Mouse (Mus musculus) layer of hippocampus, postnatal 14 days (tissue): Measurements from ENCODE around the gene Uqcrfs1. TPM values are rescaled to one million over a fixed set of nuclear protein-coding genes. Genes with fewer than 3 reads are reported as not detected.

Experiments used
- DNase-seq, 2 experiments: peaks; one replicate each; pipeline ENCODE4 v3.0.0; 2021 to 2022; ENCODE audit warnings: low spot score in 2 of 2, mixed read lengths in 1 of 2
- long read RNA-seq, 2 experiments: library from polyadenylated mRNA; stranded (forward); transcript quantifications; one replicate each; pipeline ENCODE4 v2.0.0; 2021
- total RNA-seq, 2 experiments: library from RNA; stranded (reverse); gene quantifications; 2 replicates each; pipeline ENCODE4 v1.2.3; 2021

Uqcrfs1 gene
- 100 to 1,000 TPM; 183 to 185 TPM for total RNA-seq
- long read RNA-seq, experiment 1, transcript Uqcrfs1-201 (2 exons, 1,363 nt) = major isoform, 277 of 279 reads
- long read RNA-seq, experiment 1, partial matches to known transcripts = 0 of 279 reads
- long read RNA-seq, experiment 1, other reads (novel, unspliced or antisense) = 2 of 279 reads
- long read RNA-seq, experiment 2, transcript Uqcrfs1-201 (2 exons, 1,363 nt) = major isoform, 465 of 473 reads
- long read RNA-seq, experiment 2, partial matches to known transcripts = 0 of 473 reads
- long read RNA-seq, experiment 2, other reads (novel, unspliced or antisense) = 8 of 473 reads

- peak; percentile 96 to 97 for DNase-seq
Measured at GRCm38 (mm10) chr13:30544856-30545604, at the start of gene Uqcrfs1. TSS of gene Uqcrfs1 (minus strand) at chr13:30545362.

- DNase-seq = no peak
Measured at GRCm38 (mm10) chr13:30585786-30586185, 40.6 kb upstream of the Uqcrfs1 start.

- DNase-seq = no peak
Measured at GRCm38 (mm10) chr13:30582541-30582940, 37.4 kb upstream of the Uqcrfs1 start.

GRCm38 (mm10) chr13:30578806-30579205 lies 33.6 kb upstream of the Uqcrfs1 start:
- no peak for DNase-seq

GRCm38 (mm10) chr13:30576819-30577218 lies 31.7 kb upstream of the Uqcrfs1 start:
- DNase-seq = no peak

- DNase-seq = no peak
Measured at GRCm38 (mm10) chr13:30572971-30573370, 27.8 kb upstream of the Uqcrfs1 start.

- no peak for DNase-seq
Measured at GRCm38 (mm10) chr13:30570182-30570581, 25.0 kb upstream of the Uqcrfs1 start.

GRCm38 (mm10) chr13:30567571-30567970 lies 22.4 kb upstream of the Uqcrfs1 start:
- DNase-seq = no peak

- peak; percentile 62 to 75 for DNase-seq
Measured at GRCm38 (mm10) chr13:30566767-30567166, 21.6 kb upstream of the Uqcrfs1 start.

- no peak for DNase-seq
Measured at GRCm38 (mm10) chr13:30560603-30561002, 15.4 kb upstream of the Uqcrfs1 start.

- no peak for DNase-seq
Measured at GRCm38 (mm10) chr13:30560052-30560451, 14.9 kb upstream of the Uqcrfs1 start.

- DNase-seq = no peak
Measured at GRCm38 (mm10) chr13:30557751-30558150, 12.6 kb upstream of the Uqcrfs1 start.

GRCm38 (mm10) chr13:30553051-30553587 lies 8.0 kb upstream of the Uqcrfs1 start:
- no peak for DNase-seq

- DNase-seq = no peak
Measured at GRCm38 (mm10) chr13:30549339-30549738, 4.2 kb upstream of the Uqcrfs1 start.

- DNase-seq = peak; percentile 76 to 80
Measured at GRCm38 (mm10) chr13:30548835-30549234, 3.7 kb upstream of the Uqcrfs1 start.

- DNase-seq = peak; percentile 60 to 78
Measured at GRCm38 (mm10) chr13:30530761-30531160, 14.4 kb downstream of the Uqcrfs1 start.

- DNase-seq = peak in 1 of 2 experiments; percentile 22
Measured at GRCm38 (mm10) chr13:30524961-30525360, 20.2 kb downstream of the Uqcrfs1 start.

- DNase-seq = no peak
Measured at GRCm38 (mm10) chr13:30523971-30524370, 21.2 kb downstream of the Uqcrfs1 start.

GRCm38 (mm10) chr13:30523246-30523891 lies 21.8 kb downstream of the Uqcrfs1 start:
- DNase-seq = no peak

- no peak for DNase-seq
Measured at GRCm38 (mm10) chr13:30521282-30521902, 23.8 kb downstream of the Uqcrfs1 start.

GRCm38 (mm10) chr13:30518191-30518590 lies 27.0 kb downstream of the Uqcrfs1 start:
- no peak for DNase-seq
